Mouse (Mus musculus) stomach, embryonic 14.5 days (tissue): Measurements from ENCODE around the gene Dusp22. TPM values are rescaled to one million over a fixed set of nuclear protein-coding genes. Genes with fewer than 3 reads are reported as not detected.

Source experiments
- ATAC-seq: fragments of 200-750 bp; cut with Nextera tagmentation; 2 replicates; pipeline ENCODE4 v1.8.0; 2017; ENCODE audit warnings: low read depth, moderate TSS enrichment; ENCODE audit not compliant: insufficient number of reproducible peaks, insufficient read depth, low FRiP score
- H3K27ac ChIP-seq: fragments of 300-500 bp; sonication (generic); 2 replicates; pipeline ENCODE4 v1.5.1; 2014; ENCODE audit warnings: mild to moderate bottlenecking, low read length, moderate library complexity, mixed read lengths
- H3K27me3 ChIP-seq: fragments of 300-500 bp; sonication (generic); 2 replicates; pipeline ENCODE4 v1.6.1; 2014; ENCODE audit warnings: low read length, control low read depth, mixed read lengths; ENCODE audit not compliant: control insufficient read depth, insufficient read depth
- H3K36me3 ChIP-seq: fragments of 300-500 bp; sonication (generic); 2 replicates; pipeline ENCODE4 v1.6.1; 2014; ENCODE audit warnings: mild to moderate bottlenecking, control low read depth, low read length, moderate library complexity, mixed read lengths; ENCODE audit not compliant: control insufficient read depth, insufficient read depth
- H3K4me1 ChIP-seq: fragments of 300-500 bp; sonication (generic); 2 replicates; pipeline ENCODE4 v1.6.1; 2014; ENCODE audit warnings: low read length, control low read depth, mixed read lengths; ENCODE audit not compliant: control insufficient read depth, insufficient read depth
- H3K4me2 ChIP-seq: fragments of 300-500 bp; sonication (generic); replicated peaks from 2 replicates; pipeline ENCODE4 v1.6.1; 2014; ENCODE audit warnings: low read depth, low read length, control low read depth
- H3K4me3 ChIP-seq: fragments of 300-500 bp; sonication (generic); 2 replicates; pipeline ENCODE4 v1.5.1; 2014; ENCODE audit warnings: low read depth, low read length, control low read depth
- H3K9ac ChIP-seq: fragments of 300-500 bp; sonication (generic); replicated peaks from 2 replicates; pipeline ENCODE4 v1.6.1; 2014; ENCODE audit warnings: low read depth, mild to moderate bottlenecking, control low read depth, low read length, moderate library complexity, mixed read lengths
- H3K9me3 ChIP-seq: fragments of 300-500 bp; sonication (generic); 2 replicates; pipeline ENCODE4 v1.6.1; 2016; ENCODE audit warnings: low read depth, low read length, control low read depth; ENCODE audit not compliant: control insufficient read depth
- WGBS: fragments of 180-500 bp; shearing (Covaris S2); extraction: QIAGEN DNeasy Blood & Tissue Kit; methylation state at CpG from one replicate; pipeline ENCODE4 v1.1.7; 2014; 5-methylcytosine and 5-hydroxymethylcytosine counted together
- polyA plus RNA-seq: library from polyadenylated mRNA; unstranded; fragments of >200 nt; fragmentation: Nextera tagmentation; extraction: Ambion mirVana; gene quantifications from 2 replicates; pipeline ENCODE4 v1.2.1, GENCODE M21; 2014

The Dusp22 gene
- polyA plus RNA-seq, 1 experiment from 2014 or later: 22.3 TPM

GRCm38 (mm10) chr13:30697880-30698279 is 38.1 kb downstream of the Dusp22 start:
- no peak overlapping the region for H3K27ac ChIP-seq
- no peak overlapping the region for H3K4me2 ChIP-seq
- H3K9me3 ChIP-seq: no peaks in the 10 kb centered on the region
- no peak overlapping the region for H3K4me3 ChIP-seq
- no peaks in the 10 kb centered on the region for H3K36me3 ChIP-seq
- H3K4me1 ChIP-seq: no peaks in the 10 kb centered on the region
- no peak overlapping the region for H3K9ac ChIP-seq
- WGBS: 91% methylated on average over 5 of the region's 5 CpGs
- no peaks in the 10 kb centered on the region for H3K27me3 ChIP-seq
- no peak for ATAC-seq

GRCm38 (mm10) chr13:30702695-30703094 is 42.9 kb downstream of the Dusp22 start:
- Histone ChIP-seq H3K4me1 (no peaks in the 10 kb centered on the region), H3K4me3 (no peak overlapping the region), H3K27me3 (no peaks in the 10 kb centered on the region), H3K36me3 (no peaks in the 10 kb centered on the region), H3K9me3 (no peaks in the 10 kb centered on the region), H3K4me2 (no peak overlapping the region), H3K9ac (no peak overlapping the region), H3K27ac (no peak overlapping the region)
- WGBS: 97% methylated on average over 5 of the region's 5 CpGs
- no peak for ATAC-seq

- H3K27ac ChIP-seq: no peak overlapping the region
- H3K36me3 ChIP-seq: no peaks in the 10 kb centered on the region
- H3K27me3 ChIP-seq: no peaks in the 10 kb centered on the region
- no peak overlapping the region for H3K4me3 ChIP-seq
- H3K4me1 ChIP-seq: no peaks in the 10 kb centered on the region
- WGBS: 82% methylated on average over 8 of the region's 8 CpGs
- no peak for ATAC-seq
- H3K4me2 ChIP-seq: no peak overlapping the region
- no peak overlapping the region for H3K9ac ChIP-seq
- H3K9me3 ChIP-seq: no peaks in the 10 kb centered on the region
Observed at GRCm38 (mm10) chr13:30704246-30705095, 44.7 kb downstream of the Dusp22 start.

- H3K27ac ChIP-seq: no peak overlapping the region
- no peak for ATAC-seq
- H3K27me3 ChIP-seq: no peaks in the 10 kb centered on the region
- no peaks in the 10 kb centered on the region for H3K9me3 ChIP-seq
- H3K4me3 ChIP-seq: no peak overlapping the region
- H3K36me3 ChIP-seq: no peaks in the 10 kb centered on the region
- no peak overlapping the region for H3K4me2 ChIP-seq
- H3K9ac ChIP-seq: no peak overlapping the region
- H3K4me1 ChIP-seq: no peaks in the 10 kb centered on the region
- 76% methylated on average over 2 of the region's 2 CpGs for WGBS
Observed at GRCm38 (mm10) chr13:30711066-30711465, 51.3 kb downstream of the Dusp22 start.

DNA sequence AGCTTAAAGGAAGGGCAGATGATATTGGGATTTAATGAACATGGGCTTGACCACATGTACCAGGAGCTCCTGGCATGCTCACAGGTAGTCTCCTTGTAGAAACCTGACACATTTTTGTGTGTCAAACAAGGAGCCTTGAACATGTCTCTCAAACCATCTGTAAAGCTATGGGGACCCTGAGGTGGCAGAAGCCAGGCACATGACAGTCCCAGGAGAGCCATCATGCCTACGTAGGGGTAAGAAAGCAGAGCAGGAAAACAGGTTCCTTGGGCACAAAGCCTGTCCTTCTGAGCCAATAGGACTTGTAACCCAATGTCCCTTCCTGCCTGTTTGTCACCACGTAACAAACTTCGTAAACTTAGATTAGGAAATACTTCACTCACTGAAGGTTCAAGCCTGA is 51.9 kb downstream of the Dusp22 start:
- Histone ChIP-seq H3K4me3 (no peak overlapping the region), H3K4me1 (no peaks in the 10 kb centered on the region), H3K27ac (no peak overlapping the region), H3K4me2 (no peak overlapping the region), H3K9ac (no peak overlapping the region), H3K9me3 (no peaks in the 10 kb centered on the region), H3K36me3 (no peaks in the 10 kb centered on the region), H3K27me3 (no peaks in the 10 kb centered on the region)
- WGBS: 96% methylated on average over 3 of the region's 3 CpGs
- ATAC-seq: no peak

- H3K4me3 ChIP-seq: no peak overlapping the region
- no peak overlapping the region for H3K9ac ChIP-seq
- ATAC-seq: no peak
- no peak overlapping the region for H3K27ac ChIP-seq
- no peaks in the 10 kb centered on the region for H3K36me3 ChIP-seq
- H3K4me1 ChIP-seq: no peaks in the 10 kb centered on the region
- H3K27me3 ChIP-seq: no peaks in the 10 kb centered on the region
- no peaks in the 10 kb centered on the region for H3K9me3 ChIP-seq
- 70% methylated on average over 6 of the region's 6 CpGs for WGBS
- H3K4me2 ChIP-seq: no peak overlapping the region
Observed at GRCm38 (mm10) chr13:30712280-30712679, 52.5 kb downstream of the Dusp22 start.

DNA sequence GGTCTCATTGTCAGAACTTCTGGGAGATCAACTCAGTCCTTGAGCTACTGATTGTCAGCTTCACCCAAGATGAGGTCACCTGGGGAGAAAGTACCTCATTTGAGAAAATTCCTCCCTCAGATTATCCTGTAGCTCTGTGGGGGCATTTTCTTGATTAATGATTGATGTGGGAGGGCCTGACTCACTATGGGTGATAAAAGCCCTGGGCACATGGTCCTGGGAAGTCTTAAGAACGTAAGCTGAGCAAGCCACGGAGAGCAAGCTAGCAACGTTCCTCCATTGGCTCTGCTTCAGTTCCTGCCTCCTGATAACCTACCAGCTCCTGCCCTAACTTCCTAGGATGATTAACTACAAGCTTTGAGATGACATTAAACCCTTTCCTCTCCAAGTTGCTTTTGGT is 53.8 kb downstream of the Dusp22 start:
- H3K4me3 ChIP-seq: no peak overlapping the region
- H3K4me1 ChIP-seq: no peaks in the 10 kb centered on the region
- H3K9ac ChIP-seq: no peak overlapping the region
- no peak overlapping the region for H3K4me2 ChIP-seq
- H3K27me3 ChIP-seq: no peaks in the 10 kb centered on the region
- no peaks in the 10 kb centered on the region for H3K36me3 ChIP-seq
- no peaks in the 10 kb centered on the region for H3K9me3 ChIP-seq
- ATAC-seq: no peak
- 55% methylated on average over 3 of the region's 3 CpGs for WGBS
- H3K27ac ChIP-seq: no peak overlapping the region

- ATAC-seq: no peak
- WGBS: 73% methylated on average over 6 of the region's 6 CpGs
Observed at GRCm38 (mm10) chr13:30714552-30714951, 54.8 kb downstream of the Dusp22 start.

GRCm38 (mm10) chr13:30715060-30715459 is 55.3 kb downstream of the Dusp22 start:
- H3K36me3 ChIP-seq: no peaks in the 10 kb centered on the region
- ATAC-seq: no peak
- H3K4me3 ChIP-seq: no peak overlapping the region
- no peaks in the 10 kb centered on the region for H3K4me1 ChIP-seq
- WGBS: 80% methylated on average over 7 of the region's 7 CpGs
- no peaks in the 10 kb centered on the region for H3K27me3 ChIP-seq
- H3K9ac ChIP-seq: no peak overlapping the region
- H3K4me2 ChIP-seq: no peak overlapping the region
- H3K27ac ChIP-seq: no peak overlapping the region
- H3K9me3 ChIP-seq: no peaks in the 10 kb centered on the region

More at GRCm38 (mm10) chr13:30714552-30714951, 54.8 kb downstream of the Dusp22 start:
- no peak overlapping the region for H3K4me3 ChIP-seq
- no peak overlapping the region for H3K9ac ChIP-seq
- no peaks in the 10 kb centered on the region for H3K27me3 ChIP-seq
- no peaks in the 10 kb centered on the region for H3K4me1 ChIP-seq
- H3K9me3 ChIP-seq: no peaks in the 10 kb centered on the region
- H3K4me2 ChIP-seq: no peak overlapping the region
- no peak overlapping the region for H3K27ac ChIP-seq
- H3K36me3 ChIP-seq: no peaks in the 10 kb centered on the region
